Mouse (Mus musculus) liver, postnatal 0 days (tissue): ENCODE measurements around the gene Mgst3. TPM values are rescaled to one million over a fixed set of nuclear protein-coding genes. Genes with fewer than 3 reads are reported as not detected.

ENCODE experiments used
- ATAC-seq: fragments of 200-750 bp; cut with Nextera tagmentation; 2 replicates; pipeline ENCODE4 v1.8.0; 2017; ENCODE audit warnings: mild to moderate bottlenecking, moderate library complexity
- DNase-seq: peaks from one replicate; pipeline ENCODE4 v3.0.0-alpha.2; 2016
- H3K27ac ChIP-seq: fragments of 300-500 bp; sonication (generic); 2 replicates; pipeline ENCODE4 v1.5.1; 2014; ENCODE audit warnings: antibody characterized with exemption, moderate library complexity, mild to moderate bottlenecking, low read depth
- H3K27me3 ChIP-seq: fragments of 300-500 bp; sonication (generic); 2 replicates; pipeline ENCODE4 v1.6.1; 2014; ENCODE audit warnings: low read length, control low read depth, mixed read lengths; ENCODE audit not compliant: insufficient read depth
- H3K36me3 ChIP-seq: fragments of 300-500 bp; sonication (generic); replicated peaks from 2 replicates; pipeline ENCODE4 v1.6.1; 2014; ENCODE audit warnings: mild to moderate bottlenecking, control low read depth, low read length, moderate library complexity, mixed read lengths; ENCODE audit not compliant: insufficient read depth
- H3K4me1 ChIP-seq: fragments of 300-500 bp; sonication (generic); 2 replicates; pipeline ENCODE4 v1.6.1; 2014; ENCODE audit warnings: antibody characterized with exemption, mild to moderate bottlenecking, control low read depth; ENCODE audit not compliant: insufficient read depth
- H3K4me2 ChIP-seq: fragments of 300-500 bp; sonication (generic); 2 replicates; pipeline ENCODE4 v1.6.1; 2014; ENCODE audit warnings: low read depth, mild to moderate bottlenecking, low read length, moderate library complexity, mixed read lengths
- H3K4me3 ChIP-seq: fragments of 300-500 bp; sonication (generic); 2 replicates; pipeline ENCODE4 v1.5.1; 2014; ENCODE audit warnings: low read depth, low read length
- H3K9ac ChIP-seq: fragments of 300-500 bp; sonication (generic); replicated peaks from 2 replicates; pipeline ENCODE4 v1.6.1; 2014; ENCODE audit warnings: mild to moderate bottlenecking, moderate library complexity
- H3K9me3 ChIP-seq: fragments of 300-500 bp; sonication (generic); 2 replicates; pipeline ENCODE4 v1.6.1; 2016; ENCODE audit warnings: mild to moderate bottlenecking, control low read depth, low read length, mixed read lengths
- CTCF ChIP-seq: sonication (generic); IDR thresholded peaks from 2 replicates; pipeline ENCODE4 v1.5.1; 2016; ENCODE audit warnings: antibody characterized with exemption, low read depth
- EP300 ChIP-seq: IDR thresholded peaks from 2 replicates; pipeline ENCODE4 v1.6.1; 2016; ENCODE audit warnings: antibody characterized with exemption, low read depth, mild to moderate bottlenecking
- WGBS: fragments of 180-500 bp; shearing (Covaris S2); extraction: QIAGEN DNeasy Blood & Tissue Kit; methylation state at CpG from one replicate; pipeline ENCODE4 v1.1.7; 2014; ENCODE audit not compliant: insufficient replicate concordance; 5-methylcytosine and 5-hydroxymethylcytosine counted together
- polyA plus RNA-seq: library from polyadenylated mRNA; unstranded; fragments of >200 nt; fragmentation: Nextera tagmentation; extraction: Ambion mirVana; gene quantifications from 2 replicates; pipeline ENCODE4 v1.2.1, GENCODE M21; 2015

Gene Mgst3
- polyA plus RNA-seq, 1 experiment from 2014 or later, result 163 TPM

DNA sequence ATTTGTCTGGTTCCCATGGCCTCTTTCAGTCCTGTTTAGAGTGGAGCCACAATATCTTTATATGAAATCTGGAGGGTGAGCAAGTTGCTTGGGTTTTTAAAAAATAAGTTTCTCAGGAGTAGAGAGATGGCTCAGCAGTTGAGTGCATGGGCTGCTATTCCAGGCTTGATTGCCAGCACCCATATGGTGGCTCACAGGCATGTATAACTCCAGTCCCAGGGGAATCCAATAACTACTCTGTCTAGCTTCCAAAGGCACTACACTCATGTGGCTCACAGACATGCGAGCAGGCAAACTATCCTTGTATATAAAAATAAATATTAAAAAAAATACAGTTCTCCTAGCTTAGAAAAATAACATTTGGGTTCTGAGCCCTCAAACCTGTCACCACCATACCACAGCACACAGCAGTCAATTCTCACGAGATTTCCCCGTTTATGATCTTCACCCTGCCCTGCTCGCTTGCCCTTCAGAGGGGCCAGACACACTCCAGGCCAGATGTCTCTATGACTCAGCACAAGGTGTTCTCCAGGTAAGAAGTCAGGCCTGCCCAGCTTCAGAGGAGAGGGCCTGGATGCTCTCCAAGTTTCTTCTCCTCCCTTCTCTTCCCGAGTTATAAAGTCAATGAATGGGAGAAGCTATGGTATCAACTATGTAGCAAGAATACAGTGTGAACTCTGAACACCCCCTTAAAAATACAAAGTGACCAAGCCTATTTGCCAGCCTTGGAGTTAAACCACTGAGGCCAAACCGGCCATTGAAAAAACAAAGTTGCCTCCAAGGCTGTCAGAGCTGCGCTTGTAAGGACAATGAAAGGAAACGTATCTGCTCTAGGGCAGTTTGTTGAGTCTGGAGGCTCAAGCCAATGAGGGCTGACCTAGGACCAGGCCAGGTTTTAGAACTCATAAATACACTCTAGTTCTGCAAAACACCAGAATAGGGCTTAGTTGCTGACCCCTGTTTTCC lies 12.3 kb downstream of the Mgst3 start:
- DNase-seq (no peak), ATAC-seq (no peak)
- Histone ChIP-seq H3K4me2 (no peak overlapping the region), H3K27ac (no peak overlapping the region), H3K27me3 (no peaks in the 10 kb centered on the region), H3K9me3 (no peaks in the 10 kb centered on the region), H3K4me3 (no peak overlapping the region), H3K9ac (peak overlapping the region; percentile 31; the same call in 1 of the 2 replicates), H3K4me1 (peaks cover 45% of the 10 kb centered on the region), H3K36me3 (peaks cover 19% of the 10 kb centered on the region; the same call in 1 of the 2 replicates)
- TF ChIP-seq CTCF (no peak), EP300 (no peak)
- WGBS, result 83% methylated on average over 8 of the region's 8 CpGs

DNA sequence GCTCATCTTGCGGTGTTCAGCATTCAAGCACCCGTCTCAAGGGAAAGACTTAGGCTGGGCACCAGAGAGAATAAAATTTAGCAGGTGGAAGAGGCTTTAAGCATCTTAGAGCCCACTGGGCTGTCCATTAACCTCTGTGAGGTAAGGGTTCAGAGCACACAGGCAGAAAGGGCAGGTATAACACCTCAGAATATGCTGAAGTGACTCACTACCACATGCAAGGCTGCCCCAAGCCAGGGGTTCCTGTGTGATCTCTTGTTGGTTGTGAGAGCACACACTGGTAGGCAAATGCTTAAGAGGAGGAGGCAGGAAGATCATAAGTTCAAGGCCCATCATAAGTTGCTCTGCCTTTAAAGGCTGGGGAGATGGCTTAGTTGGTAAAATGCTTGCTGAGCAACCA lies 13.4 kb downstream of the Mgst3 start:
- peaks cover 39% of the 10 kb centered on the region for H3K4me1 ChIP-seq
- no peak overlapping the region for H3K4me3 ChIP-seq
- H3K4me2 ChIP-seq, result no peak overlapping the region
- no peak overlapping the region for H3K9ac ChIP-seq
- H3K9me3 ChIP-seq, result no peaks in the 10 kb centered on the region
- ATAC-seq, result no peak
- TF ChIP-seq EP300 (no peak), CTCF (no peak)
- WGBS, result 92% methylated on average over 2 of the region's 2 CpGs
- H3K36me3 ChIP-seq, result peaks cover 22% of the 10 kb centered on the region; the same call in 1 of the 2 replicates
- no peaks in the 10 kb centered on the region for H3K27me3 ChIP-seq
- H3K27ac ChIP-seq, result no peak overlapping the region
- no peak for DNase-seq

DNA sequence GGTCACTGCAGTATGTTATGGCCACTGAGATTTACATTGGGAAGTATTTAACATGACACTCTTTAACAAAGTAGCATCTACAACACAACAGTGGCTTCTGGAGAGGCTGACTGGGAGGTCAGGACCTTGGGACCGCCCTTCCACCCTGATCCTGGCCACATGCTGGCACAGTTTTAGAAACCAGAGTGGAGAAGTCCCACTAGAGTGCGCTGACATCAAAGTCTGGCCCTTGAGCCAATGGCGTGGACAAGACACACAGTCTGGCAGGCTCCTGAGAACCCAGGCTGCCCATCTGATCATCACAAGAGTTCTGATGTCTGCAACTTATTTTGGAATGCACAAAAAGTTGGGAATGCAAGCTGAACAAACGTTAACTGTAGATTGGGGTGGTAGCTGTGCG lies 13.9 kb downstream of the Mgst3 start:
- Histone ChIP-seq H3K27me3 (no peaks in the 10 kb centered on the region), H3K9ac (no peak overlapping the region), H3K27ac (no peak overlapping the region), H3K4me3 (no peak overlapping the region), H3K4me1 (peaks cover 37% of the 10 kb centered on the region), H3K36me3 (peaks cover 25% of the 10 kb centered on the region), H3K4me2 (no peak overlapping the region), H3K9me3 (no peaks in the 10 kb centered on the region)
- 77% methylated on average over 5 of the region's 5 CpGs for WGBS
- DNase-seq (no peak), ATAC-seq (no peak)
- TF ChIP-seq EP300, result no peak
- TF ChIP-seq CTCF, result 0 out of 2 replicates have a peak, but pooled peaks have one; percentile 15

DNA sequence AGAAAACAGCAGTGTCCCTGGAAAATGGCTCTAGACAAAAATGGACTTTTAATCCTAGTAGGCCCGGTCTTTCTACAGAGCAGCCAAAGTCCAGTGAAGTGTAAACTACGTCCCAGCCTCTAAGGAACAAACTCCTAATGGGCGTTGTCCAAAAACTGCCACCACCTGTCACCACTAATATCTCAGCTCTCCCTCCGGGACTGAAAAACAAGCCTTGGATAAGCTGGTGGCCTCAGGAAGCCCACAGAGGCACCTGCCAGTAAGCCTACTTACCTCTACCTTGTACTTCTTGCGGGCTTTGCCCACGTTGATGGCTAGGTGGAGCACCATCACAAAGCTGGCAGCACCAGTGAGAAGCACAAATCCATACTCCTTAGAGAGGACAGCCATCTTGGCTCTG lies 15.6 kb downstream of the Mgst3 start:
- H3K36me3 ChIP-seq, result peaks cover 29% of the 10 kb centered on the region
- no peaks in the 10 kb centered on the region for H3K27me3 ChIP-seq
- H3K4me3 ChIP-seq, result no peak overlapping the region
- no peak for DNase-seq
- TF ChIP-seq EP300 (no peak), CTCF (no peak)
- H3K4me2 ChIP-seq, result 0 out of 2 replicates have a peak overlapping the region, but pooled peaks have one; percentile 1
- H3K4me1 ChIP-seq, result peaks cover 34% of the 10 kb centered on the region
- ATAC-seq, result peak; percentile 41
- WGBS, result 70% methylated on average over 6 of the region's 6 CpGs
- H3K9me3 ChIP-seq, result no peaks in the 10 kb centered on the region
- H3K9ac ChIP-seq, result no peak overlapping the region
- peak overlapping the region; percentile 79 for H3K27ac ChIP-seq

DNA sequence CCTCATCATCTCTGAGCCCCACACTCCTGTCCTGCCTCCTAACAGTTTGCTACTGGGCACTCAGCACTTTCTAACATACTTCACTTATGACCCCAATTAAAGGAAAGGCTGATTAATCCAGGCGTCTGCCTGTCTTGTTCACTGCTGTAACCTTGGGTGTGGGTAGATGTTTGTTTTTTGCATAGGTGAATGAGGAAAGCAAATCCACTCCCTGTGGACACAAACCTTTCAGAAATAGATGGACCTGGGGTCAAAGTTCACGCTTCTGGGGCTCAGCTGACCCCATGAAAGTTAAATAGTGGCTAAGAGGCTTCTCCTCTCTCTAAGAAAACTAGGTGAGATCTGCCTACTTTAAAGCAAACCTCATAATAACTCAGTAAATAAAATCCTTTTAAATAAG lies 18.7 kb downstream of the Mgst3 start:
- peaks cover 32% of the 10 kb centered on the region for H3K36me3 ChIP-seq
- no peaks in the 10 kb centered on the region for H3K27me3 ChIP-seq
- peaks cover 17% of the 10 kb centered on the region for H3K4me1 ChIP-seq
- peak overlapping the region; percentile 52 for H3K9ac ChIP-seq
- ATAC-seq (peak; percentile 69), DNase-seq (no peak)
- H3K9me3 ChIP-seq, result no peaks in the 10 kb centered on the region
- peak overlapping the region; percentile 68 for H3K4me2 ChIP-seq
- H3K27ac ChIP-seq, result peak overlapping the region; percentile 91
- TF ChIP-seq EP300, result 0 out of 2 replicates have a peak, but pooled peaks have one; percentile 23
- TF ChIP-seq CTCF, result no peak
- peak overlapping the region; percentile 21 for H3K4me3 ChIP-seq
- WGBS, result 56% methylated on average over 2 of the region's 2 CpGs

DNA sequence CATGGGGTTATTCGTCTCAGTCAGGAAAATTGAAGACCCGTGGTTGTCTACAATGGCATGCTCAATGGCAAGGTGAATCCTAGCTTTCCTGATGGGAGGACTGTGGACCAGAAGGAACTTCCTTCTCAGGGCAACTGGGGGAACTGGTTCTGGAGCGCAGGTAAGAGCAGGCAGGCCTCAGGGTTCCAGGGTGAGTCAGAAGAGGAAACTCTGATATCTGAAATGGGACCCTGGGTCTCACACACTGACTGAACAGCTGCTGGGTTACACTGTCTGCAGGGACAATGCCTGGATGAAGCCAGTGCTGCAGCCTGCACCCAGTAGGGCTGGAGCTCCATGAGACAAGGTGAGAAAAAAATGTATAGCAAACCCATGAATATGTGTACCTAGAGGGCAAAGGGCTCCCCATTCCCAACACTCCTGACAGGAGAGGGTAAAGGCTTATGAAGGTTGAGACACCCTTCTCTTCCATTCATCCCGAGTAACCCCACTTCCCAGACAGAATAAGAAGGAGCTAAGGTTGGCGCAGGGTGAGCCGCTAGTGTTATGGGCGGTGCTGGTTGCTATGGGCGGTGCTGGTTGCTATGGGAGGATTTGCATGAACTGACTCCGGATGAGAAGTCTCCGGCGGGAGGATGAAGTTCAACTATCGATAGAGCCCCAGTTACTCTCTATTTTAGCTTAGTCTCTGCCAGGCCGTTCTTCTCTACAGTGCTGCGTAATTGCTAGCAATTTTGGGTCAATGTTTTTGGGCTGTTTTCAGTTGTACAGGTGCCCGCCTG lies 19.4 kb downstream of the Mgst3 start:
- Histone ChIP-seq H3K4me3 (peak overlapping the region; percentile 21), H3K9me3 (no peaks in the 10 kb centered on the region), H3K4me1 (peaks cover 16% of the 10 kb centered on the region), H3K27ac (peak overlapping the region; percentile 91), H3K36me3 (peaks cover 36% of the 10 kb centered on the region), H3K27me3 (no peaks in the 10 kb centered on the region), H3K4me2 (peak overlapping the region; percentile 68), H3K9ac (peak overlapping the region; percentile 52)
- ATAC-seq (peak; percentile 82), DNase-seq (peak; percentile 92)
- WGBS, result 30% methylated on average over 15 of the region's 15 CpGs
- TF ChIP-seq EP300 (no peak), CTCF (no peak)
